Mouse (Mus musculus): ENCODE results near the gene Gm45140. TPM values are rescaled to one million over a fixed set of nuclear protein-coding genes. Genes with fewer than 3 reads are reported as not detected.

The Gm45140 gene
- 1.4 and 1.8 TPM in 2 replicates for polyA plus RNA-seq (2012)

DNA sequence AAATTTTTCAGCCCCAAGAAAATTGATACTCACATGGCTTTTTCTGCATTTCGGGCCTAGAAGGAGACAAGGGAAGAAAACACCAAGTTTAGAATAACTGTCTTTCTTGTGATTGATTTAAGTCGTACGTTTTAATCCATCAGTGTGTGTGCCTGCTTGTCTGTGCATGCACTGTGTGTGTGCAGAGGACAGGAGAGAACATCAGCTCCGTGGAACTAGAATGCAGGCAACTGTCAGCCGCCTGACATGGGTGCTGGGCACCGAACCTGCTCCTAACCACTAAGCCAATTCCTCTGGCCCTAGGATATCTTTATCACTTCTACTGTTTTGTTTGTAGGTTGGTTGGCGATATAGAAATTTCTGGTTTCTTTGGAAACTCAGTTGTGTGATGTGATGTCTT lies at the start of gene Gm45140:
Gm45140 (minus strand) TSS at position 101 of the 400 bp plus-strand sequence.
- TF ChIP-seq GATA1 (IDR thresholded peaks at IDR 0.05; ENCODE audit: low read length) (no peak), TAL1 (IDR thresholded peaks at IDR 0.05; ENCODE audit: low read length) (no peak)
- H3K4me1 ChIP-seq (ENCODE audit: control insufficient read depth): peaks cover 42% of the 10 kb centered on the region
- no peak within 1 kb of the TSS for H3K4me3 ChIP-seq (replicated peaks)
- peaks cover 63% of the 10 kb centered on the region for H3K36me3 ChIP-seq (ENCODE audit: control insufficient read depth)
- H3K9me3 ChIP-seq (ENCODE audit: control insufficient read depth, low read length): no peaks in the 10 kb centered on the region
- H3K27me3 ChIP-seq (ENCODE audit: control insufficient read depth): no peaks in the 10 kb centered on the region

DNA sequence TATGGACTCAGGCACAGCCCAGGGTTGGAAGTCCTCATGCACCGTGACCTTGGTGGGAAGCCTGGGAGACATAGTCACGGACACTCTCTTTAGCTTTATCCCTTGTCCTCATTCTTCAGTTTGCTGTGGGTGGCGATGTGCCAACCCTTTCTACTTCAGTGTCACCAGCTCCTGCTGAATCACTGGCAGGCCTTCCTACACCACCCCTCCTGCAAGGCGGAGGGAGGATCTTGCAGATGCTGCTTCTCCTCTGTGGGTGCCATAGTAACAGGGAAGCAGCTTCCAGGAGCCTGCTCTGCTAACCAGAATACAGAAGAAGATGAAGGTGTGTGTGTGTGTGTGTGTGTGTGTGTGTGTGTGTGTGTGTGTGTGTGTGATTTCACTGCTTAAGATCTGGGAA lies 47.2 kb upstream of the Gm45140 start:
- H3K9me3 ChIP-seq (ENCODE audit: control insufficient read depth, low read length): no peaks in the 10 kb centered on the region
- H3K4me1 ChIP-seq (ENCODE audit: control insufficient read depth): peaks cover 11% of the 10 kb centered on the region
- H3K27me3 ChIP-seq (ENCODE audit: control insufficient read depth): peaks cover 4% of the 10 kb centered on the region; the same call in 1 of the 2 replicates
- TF ChIP-seq TAL1 (IDR thresholded peaks at IDR 0.05; ENCODE audit: low read length) (no peak), GATA1 (IDR thresholded peaks at IDR 0.05; ENCODE audit: low read length) (no peak)
- no peaks in the 10 kb centered on the region for H3K36me3 ChIP-seq (ENCODE audit: control insufficient read depth)
- H3K4me3 ChIP-seq (replicated peaks): no peak overlapping the region

DNA sequence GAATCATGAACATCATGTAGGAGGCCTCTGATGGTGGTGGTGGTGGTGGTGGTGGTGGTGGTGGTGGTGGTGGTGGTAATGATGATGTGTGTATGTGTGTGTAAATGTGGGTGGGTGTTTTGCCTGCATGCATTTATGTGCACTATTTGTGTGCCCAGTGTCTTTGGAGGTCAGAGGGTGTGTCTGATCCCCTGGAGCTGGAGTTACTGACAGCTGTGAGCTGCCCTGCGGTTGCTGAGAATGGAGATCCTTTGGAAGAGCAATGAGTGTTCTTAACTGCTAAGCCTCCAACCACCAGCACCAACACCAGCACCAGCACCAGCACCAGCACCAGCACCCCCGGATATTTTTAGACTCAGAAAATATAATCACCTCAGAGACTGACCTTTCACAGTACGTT lies 46.6 kb upstream of the Gm45140 start:
- peaks cover 8% of the 10 kb centered on the region for H3K4me1 ChIP-seq (ENCODE audit: control insufficient read depth)
- TF ChIP-seq GATA1 (IDR thresholded peaks at IDR 0.05; ENCODE audit: low read length): no peak
- TF ChIP-seq TAL1 (IDR thresholded peaks at IDR 0.05; ENCODE audit: low read length): no peak
- no peaks in the 10 kb centered on the region for H3K36me3 ChIP-seq (ENCODE audit: control insufficient read depth)
- no peak overlapping the region for H3K4me3 ChIP-seq (replicated peaks)
- peaks cover 4% of the 10 kb centered on the region; the same call in 1 of the 2 replicates for H3K27me3 ChIP-seq (ENCODE audit: control insufficient read depth)
- H3K9me3 ChIP-seq (ENCODE audit: control insufficient read depth, low read length): no peaks in the 10 kb centered on the region

DNA sequence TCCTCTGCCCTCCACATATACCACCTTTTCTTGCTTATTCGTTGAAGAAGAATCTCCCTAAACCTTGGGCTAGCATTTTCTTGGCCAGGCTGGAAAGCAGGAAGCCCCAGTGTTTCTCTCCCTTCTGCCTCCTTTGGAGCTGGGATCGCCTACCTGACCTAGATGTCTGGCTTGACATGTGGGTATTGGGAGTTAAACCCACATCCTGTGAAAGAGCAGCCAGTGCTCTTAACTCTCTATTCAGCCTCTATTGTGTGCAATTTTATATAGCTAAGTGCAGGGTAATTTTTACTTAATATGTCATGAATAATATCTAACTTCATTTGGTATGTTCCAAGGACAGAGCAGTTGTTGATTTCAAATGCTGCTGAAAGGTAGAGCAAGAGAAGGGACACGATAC lies 44.0 kb upstream of the Gm45140 start:
- no peak overlapping the region for H3K4me3 ChIP-seq (replicated peaks)
- H3K9me3 ChIP-seq (ENCODE audit: control insufficient read depth, low read length): no peaks in the 10 kb centered on the region
- H3K36me3 ChIP-seq (ENCODE audit: control insufficient read depth): no peaks in the 10 kb centered on the region
- H3K4me1 ChIP-seq (ENCODE audit: control insufficient read depth): peaks cover 17% of the 10 kb centered on the region
- H3K27me3 ChIP-seq (ENCODE audit: control insufficient read depth): peaks cover 4% of the 10 kb centered on the region; the same call in 1 of the 2 replicates
- TF ChIP-seq TAL1 (IDR thresholded peaks at IDR 0.05; ENCODE audit: low read length): no peak
- TF ChIP-seq GATA1 (IDR thresholded peaks at IDR 0.05; ENCODE audit: low read length): no peak

DNA sequence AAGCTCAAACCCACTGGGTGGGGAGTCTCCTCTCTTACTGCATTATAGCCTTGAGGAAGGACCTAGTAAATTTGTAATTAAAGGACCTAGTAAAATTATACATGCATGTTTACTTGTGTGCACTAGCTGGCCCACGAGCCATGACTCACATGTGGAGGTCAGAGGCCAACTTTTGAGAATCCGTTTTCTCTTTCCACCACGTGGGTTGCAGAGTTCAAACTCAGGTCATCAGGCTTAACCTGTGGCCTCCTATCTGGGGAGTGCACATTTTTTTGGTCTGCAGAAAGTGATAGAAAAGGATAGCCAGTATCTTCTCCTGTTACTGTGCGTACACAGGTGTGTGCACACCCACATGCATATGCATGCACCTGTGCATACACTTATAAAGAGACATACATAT lies 43.4 kb upstream of the Gm45140 start:
- TF ChIP-seq TAL1 (IDR thresholded peaks at IDR 0.05; ENCODE audit: low read length) (no peak), GATA1 (IDR thresholded peaks at IDR 0.05; ENCODE audit: low read length) (no peak)
- Histone ChIP-seq H3K36me3 (ENCODE audit: control insufficient read depth) (no peaks in the 10 kb centered on the region), H3K27me3 (ENCODE audit: control insufficient read depth) (peaks cover 4% of the 10 kb centered on the region; the same call in 1 of the 2 replicates), H3K4me3 (replicated peaks) (no peak overlapping the region), H3K4me1 (ENCODE audit: control insufficient read depth) (peaks cover 17% of the 10 kb centered on the region), H3K9me3 (ENCODE audit: control insufficient read depth, low read length) (0 out of 2 replicates have a peak, but pooled peaks cover 2% of the 10 kb centered on the region)

DNA sequence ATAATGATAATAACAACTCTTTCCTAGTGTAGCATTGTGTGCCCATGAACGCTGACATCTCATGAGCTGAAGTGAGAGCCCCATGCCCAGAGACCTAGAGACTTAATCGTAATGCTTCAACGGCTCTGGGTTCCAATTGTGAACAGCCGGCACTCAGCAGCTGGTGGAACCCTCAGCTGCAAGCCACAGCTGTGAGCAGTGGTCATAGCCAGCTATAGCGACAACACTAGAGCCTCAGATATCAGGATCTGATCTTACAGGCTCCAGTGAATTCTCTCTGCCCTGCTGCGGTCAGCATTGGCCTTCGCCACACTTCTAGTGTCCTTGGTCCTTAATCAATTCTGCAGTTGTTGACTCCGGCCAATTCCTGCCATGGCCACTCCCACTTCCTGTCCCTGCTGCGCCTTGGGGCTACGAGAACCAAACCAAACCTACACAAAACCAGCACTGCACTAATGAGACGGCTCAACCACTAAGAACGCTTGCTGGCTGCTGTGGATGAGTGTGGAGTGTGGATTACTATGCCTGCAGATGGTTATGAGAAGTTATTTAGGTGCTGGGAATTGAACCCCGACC lies 40.6 kb upstream of the Gm45140 start:
- no peak for TF ChIP-seq TAL1 (IDR thresholded peaks at IDR 0.05; ENCODE audit: low read length)
- no peak for TF ChIP-seq GATA1 (IDR thresholded peaks at IDR 0.05; ENCODE audit: low read length)
- no peaks in the 10 kb centered on the region for H3K36me3 ChIP-seq (ENCODE audit: control insufficient read depth)
- H3K4me3 ChIP-seq (replicated peaks): peak overlapping the region; percentile 29
- peaks cover 17% of the 10 kb centered on the region for H3K4me1 ChIP-seq (ENCODE audit: control insufficient read depth)
- peaks cover 2% of the 10 kb centered on the region; the same call in 1 of the 2 replicates for H3K27me3 ChIP-seq (ENCODE audit: control insufficient read depth)
- H3K9me3 ChIP-seq (ENCODE audit: control insufficient read depth, low read length): 0 out of 2 replicates have a peak, but pooled peaks cover 2% of the 10 kb centered on the region

DNA sequence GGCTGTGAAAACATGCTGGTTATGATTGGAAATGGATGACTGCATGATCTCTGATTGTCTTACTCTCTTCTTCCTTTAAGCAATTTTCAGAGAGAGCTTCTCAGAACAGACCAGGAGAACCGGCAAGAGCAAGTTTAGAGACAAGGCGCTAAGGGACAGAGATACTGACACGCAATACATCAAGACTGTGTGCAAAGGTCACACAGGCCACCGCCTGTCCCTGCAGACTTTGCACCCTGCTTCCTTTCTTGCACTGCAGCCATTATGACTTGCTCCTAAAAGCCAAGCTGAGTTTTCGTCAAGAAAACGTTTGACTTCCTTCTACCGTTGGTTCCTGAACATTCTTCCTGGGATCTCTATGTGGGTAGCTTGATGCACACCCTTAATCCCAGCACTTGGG lies 40.0 kb upstream of the Gm45140 start:
- H3K4me1 ChIP-seq (ENCODE audit: control insufficient read depth): peaks cover 19% of the 10 kb centered on the region
- H3K36me3 ChIP-seq (ENCODE audit: control insufficient read depth): no peaks in the 10 kb centered on the region
- H3K9me3 ChIP-seq (ENCODE audit: control insufficient read depth, low read length): 0 out of 2 replicates have a peak, but pooled peaks cover 2% of the 10 kb centered on the region
- no peak for TF ChIP-seq TAL1 (IDR thresholded peaks at IDR 0.05; ENCODE audit: low read length)
- no peak for TF ChIP-seq GATA1 (IDR thresholded peaks at IDR 0.05; ENCODE audit: low read length)
- H3K4me3 ChIP-seq (replicated peaks): no peak overlapping the region
- 0 out of 2 replicates have a peak, but pooled peaks cover 2% of the 10 kb centered on the region for H3K27me3 ChIP-seq (ENCODE audit: control insufficient read depth)

DNA sequence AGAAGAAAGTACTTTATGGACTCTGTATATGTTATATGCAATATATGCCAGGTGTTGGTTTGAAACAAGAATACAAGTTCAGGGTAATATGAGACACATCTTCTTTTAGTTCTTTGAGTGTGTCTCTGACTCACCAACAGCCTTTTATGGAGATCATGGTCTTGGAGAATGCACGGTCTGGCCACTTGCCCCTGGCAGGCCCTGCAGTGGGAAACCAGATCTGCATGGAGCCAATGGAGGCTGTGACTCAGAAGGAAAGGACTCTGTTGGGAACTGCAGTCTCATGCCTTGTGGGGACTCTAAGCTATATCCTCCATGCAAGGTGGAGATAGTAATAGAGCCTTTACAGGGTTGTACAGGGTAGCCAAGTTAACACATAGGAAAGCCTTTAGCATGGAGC lies 39.5 kb upstream of the Gm45140 start:
- Histone ChIP-seq H3K36me3 (ENCODE audit: control insufficient read depth) (no peaks in the 10 kb centered on the region), H3K9me3 (ENCODE audit: control insufficient read depth, low read length) (0 out of 2 replicates have a peak, but pooled peaks cover 2% of the 10 kb centered on the region), H3K27me3 (ENCODE audit: control insufficient read depth) (no peaks in the 10 kb centered on the region), H3K4me1 (ENCODE audit: control insufficient read depth) (peaks cover 24% of the 10 kb centered on the region), H3K4me3 (replicated peaks) (no peak overlapping the region)
- TF ChIP-seq GATA1 (IDR thresholded peaks at IDR 0.05; ENCODE audit: low read length) (no peak), TAL1 (IDR thresholded peaks at IDR 0.05; ENCODE audit: low read length) (no peak)

DNA sequence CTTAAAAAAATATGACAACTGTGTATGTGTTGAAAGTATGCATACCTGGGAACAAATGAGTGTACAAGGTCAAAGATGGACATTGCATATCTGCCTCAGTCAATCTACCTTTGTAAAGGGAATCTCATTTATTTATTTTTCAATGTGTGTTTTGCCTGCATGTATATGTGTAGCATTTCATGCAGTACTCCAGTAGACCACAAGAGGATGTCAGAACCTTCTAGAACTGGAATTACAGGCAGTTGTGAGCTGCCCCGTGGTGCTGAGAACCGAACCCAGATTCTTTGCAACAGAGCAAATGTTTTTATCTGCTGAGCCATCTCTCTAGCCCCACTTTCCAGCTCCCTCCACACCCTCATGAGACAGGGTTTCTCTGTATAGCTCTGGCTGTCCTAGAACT lies 38.4 kb upstream of the Gm45140 start:
- H3K36me3 ChIP-seq (ENCODE audit: control insufficient read depth): no peaks in the 10 kb centered on the region
- H3K27me3 ChIP-seq (ENCODE audit: control insufficient read depth): no peaks in the 10 kb centered on the region
- 0 out of 2 replicates have a peak, but pooled peaks cover 2% of the 10 kb centered on the region for H3K9me3 ChIP-seq (ENCODE audit: control insufficient read depth, low read length)
- no peak overlapping the region for H3K4me3 ChIP-seq (replicated peaks)
- TF ChIP-seq TAL1 (IDR thresholded peaks at IDR 0.05; ENCODE audit: low read length) (no peak), GATA1 (IDR thresholded peaks at IDR 0.05; ENCODE audit: low read length) (no peak)
- H3K4me1 ChIP-seq (ENCODE audit: control insufficient read depth): peaks cover 31% of the 10 kb centered on the region
